Mouse (Mus musculus): Measurements from ENCODE around the gene Smyd3.

DNA sequence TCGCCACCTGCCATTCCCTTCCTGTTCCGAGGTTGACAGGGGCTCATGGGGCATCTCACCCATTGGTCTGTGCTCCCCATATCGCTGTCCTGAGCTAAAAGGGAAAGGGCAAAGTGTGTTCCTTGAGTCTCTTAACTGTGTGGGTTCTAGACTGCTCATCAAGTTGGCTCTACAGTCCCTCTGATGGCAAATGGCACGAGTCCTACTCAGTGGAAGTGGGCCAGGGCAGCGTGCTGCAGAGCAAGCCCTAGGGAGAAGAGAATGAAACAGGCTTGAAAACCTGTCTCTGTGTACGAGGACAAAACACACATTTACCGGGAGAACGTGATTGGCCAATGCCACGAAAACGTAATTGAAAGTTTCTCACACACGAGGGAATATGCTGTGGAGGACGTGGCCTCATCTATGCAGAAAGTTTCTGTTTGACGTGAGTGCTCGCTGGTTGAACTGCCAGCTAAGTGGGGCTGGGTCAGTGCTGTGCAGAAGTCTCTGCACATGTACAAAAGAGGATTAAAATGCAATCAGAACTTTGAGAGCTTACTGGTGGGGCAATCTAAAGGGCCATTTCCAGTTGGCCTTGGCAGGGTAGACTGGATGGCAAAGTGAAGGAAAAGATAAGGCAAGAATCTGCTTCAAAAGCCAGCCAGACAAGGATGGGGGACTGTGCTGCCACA is 476.5 kb downstream of the Smyd3 start:
- no peak for TF ChIP-seq POLR2A (IDR thresholded peaks at IDR 0.05; ENCODE audit: control insufficient read depth, low read depth, low read length)
- TF ChIP-seq CTCF (IDR thresholded peaks at IDR 0.05; ENCODE audit: control insufficient read depth, insufficient read depth, insufficient replicate concordance, low read depth, low read length): no peak

Measured in testis, adult 2 months (tissue).